Mouse (Mus musculus) bone marrow, adult 2 months (tissue): ENCODE measurements around the gene Fut11.

ENCODE experiments used
- CTCF ChIP-seq: fragments of 200-500 bp; IDR thresholded peaks from 2 replicates; pipeline ENCODE4 v1.5.1; 2011; ENCODE audit warnings: low read length, control low read depth; ENCODE audit not compliant: control insufficient read depth, insufficient read depth
- POLR2A ChIP-seq: fragments of 200-500 bp; IDR thresholded peaks from 2 replicates; pipeline ENCODE4 v1.6.1; 2011; ENCODE audit warnings: low read depth, mild to moderate bottlenecking, control low read depth, low read length, borderline replicate concordance; ENCODE audit not compliant: control insufficient read depth

DNA sequence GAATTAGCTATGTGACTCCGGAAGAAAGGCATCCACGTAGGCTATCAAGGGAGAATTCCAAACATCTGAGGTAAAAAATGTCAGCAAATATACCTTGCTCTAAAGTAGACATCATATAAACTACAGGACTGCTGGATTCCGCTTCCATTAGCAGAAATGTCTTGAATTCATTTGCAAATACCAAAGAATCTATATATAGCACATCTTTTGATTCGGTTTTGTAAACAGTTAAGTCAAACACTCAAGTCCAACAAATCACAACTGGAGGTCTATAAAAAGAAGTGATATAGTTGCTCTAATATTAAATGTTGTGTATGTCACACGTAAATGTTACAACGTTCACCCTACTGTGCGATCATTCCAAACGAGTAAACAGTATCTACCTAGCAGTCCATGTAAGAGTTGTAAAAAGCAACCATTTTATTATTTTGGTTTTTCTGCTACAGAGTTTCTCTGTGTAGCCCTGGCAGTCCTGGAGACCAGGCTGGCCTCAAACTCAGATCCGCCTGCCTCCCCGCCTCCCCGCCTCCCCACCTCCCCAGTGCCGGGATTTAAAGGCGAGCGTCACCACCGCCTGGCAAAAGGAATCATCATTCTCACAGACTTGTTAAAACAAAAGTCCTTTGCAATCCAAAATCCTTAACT lies 7.5 kb downstream of the Fut11 start:
- no peak for TF ChIP-seq CTCF
- TF ChIP-seq POLR2A, result no peak
